Mouse (Mus musculus): ENCODE results near the gene Stard13.

The Stard13 gene

GRCm38 (mm10) chr5:151056255-151056919 lies 177.2 kb downstream of the Stard13 start:
- DNase-seq = no peak

GRCm38 (mm10) chr5:151055426-151056090 lies 178.1 kb downstream of the Stard13 start:
- no peak for DNase-seq

DNA sequence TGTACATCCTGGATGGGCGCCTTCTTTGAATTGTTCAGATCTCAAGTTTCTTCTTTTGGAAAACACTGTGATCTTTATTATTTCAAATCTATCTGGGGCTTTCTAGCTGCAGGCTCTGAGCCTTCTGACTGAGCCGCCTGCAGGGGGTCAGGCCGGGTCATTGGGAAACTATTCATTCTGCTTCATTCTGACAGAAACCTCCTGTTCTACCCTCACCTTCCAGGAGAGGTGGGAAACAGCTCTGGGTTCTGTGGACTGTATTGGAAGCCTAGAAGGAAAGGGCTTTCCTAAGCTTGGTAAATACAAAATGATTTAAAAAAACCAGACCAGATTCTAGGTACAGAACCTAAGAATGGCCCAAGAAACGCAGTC lies 178.9 kb downstream of the Stard13 start:
- DNase-seq = no peak

DNA sequence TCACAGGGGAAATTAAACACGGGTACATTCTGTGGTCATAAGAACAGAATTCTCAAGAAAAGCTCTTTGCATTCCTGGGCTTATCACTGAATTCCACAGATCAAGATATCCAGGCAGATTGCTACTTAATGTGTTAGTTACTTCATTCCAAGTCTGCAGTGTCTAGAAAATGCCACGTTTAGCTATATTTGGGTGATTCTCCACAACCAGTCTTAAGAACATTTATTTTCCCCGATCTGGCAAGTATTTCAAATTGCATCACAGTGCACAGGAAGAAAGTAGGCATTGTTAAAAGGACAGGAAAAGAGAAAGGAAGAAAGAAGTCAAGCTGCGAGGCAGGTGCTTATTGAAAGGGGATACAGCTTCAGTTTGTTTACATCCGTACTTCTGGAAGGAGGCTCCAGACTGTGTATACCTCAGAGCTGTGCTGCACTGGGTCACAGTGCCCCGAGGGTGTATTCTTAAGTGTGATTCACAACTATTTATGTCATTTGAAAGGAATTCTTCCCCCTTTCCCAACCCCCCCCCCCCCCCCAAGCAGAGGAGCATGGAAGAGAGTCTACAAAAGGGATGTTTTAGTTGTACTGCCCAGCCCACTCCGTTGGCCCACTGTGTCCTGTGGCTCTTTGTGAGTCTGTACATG lies 179.4 kb downstream of the Stard13 start:
- no peak for DNase-seq

GRCm38 (mm10) chr5:151053190-151053589 lies 180.4 kb downstream of the Stard13 start:
- no peak for DNase-seq

- no peak for DNase-seq
Measured at GRCm38 (mm10) chr5:151052331-151052730, 181.3 kb downstream of the Stard13 start.

DNA sequence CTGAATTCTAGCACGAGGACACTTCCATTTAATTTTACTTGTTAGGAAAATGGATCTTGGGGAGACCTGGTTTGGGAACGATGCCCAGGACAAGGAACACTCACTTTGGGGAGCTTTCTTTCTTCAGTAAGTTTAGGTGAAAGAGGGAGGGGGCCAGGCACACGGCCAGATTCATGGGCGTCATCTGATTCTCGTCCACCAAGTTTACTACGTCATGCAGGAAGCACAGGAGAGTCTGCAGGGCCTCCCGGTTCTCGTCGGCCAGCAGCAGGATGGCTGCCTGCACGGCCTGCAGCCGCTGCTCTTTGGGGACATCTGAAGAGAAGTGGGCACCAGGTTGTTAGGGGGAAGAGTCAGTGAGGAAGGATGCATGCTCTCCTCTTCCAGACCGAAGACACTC lies 186.1 kb downstream of the Stard13 start:
- no peak for DNase-seq

DNA sequence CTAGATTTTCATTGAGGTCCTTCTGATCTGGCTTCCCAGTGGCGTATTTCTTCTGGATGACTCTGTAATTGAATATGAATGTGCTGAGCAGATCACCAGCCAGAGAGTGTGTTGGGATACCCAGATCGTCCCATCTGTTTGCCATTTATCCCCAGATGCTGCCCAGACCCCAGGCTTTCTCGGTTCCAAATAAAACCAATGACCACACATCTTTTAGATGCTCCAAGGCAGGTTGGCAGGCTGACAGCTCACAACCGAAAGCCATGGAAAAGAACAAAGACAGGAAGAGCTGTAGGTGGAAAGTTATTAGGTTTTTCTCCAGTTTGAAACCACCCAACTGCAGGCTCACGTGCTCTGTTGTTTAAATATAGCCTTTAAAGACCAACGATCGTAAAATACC lies 186.7 kb downstream of the Stard13 start:
- DNase-seq = no peak

- DNase-seq = no peak
Measured at GRCm38 (mm10) chr5:151046131-151046530, 187.5 kb downstream of the Stard13 start.

DNA sequence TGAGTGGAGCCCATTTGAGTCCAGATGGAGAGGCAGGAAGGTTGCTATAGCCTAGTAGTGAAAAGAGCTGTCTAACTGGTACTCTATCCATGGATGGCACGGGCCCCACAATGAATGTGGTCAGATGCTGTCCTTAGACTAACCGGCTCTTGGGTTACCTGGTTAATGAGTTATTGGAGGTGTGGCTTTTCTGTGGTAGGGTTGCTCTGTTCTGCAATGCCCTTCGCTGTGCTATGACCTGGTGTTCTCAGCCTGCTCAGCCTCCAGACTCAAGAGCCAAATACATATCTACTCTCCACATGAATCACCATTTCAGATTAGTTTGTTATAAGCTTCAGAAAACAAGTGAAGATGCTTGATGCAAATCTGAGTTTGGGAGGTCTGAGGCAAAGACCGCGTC lies 190.7 kb downstream of the Stard13 start:
- DNase-seq = no peak

DNA sequence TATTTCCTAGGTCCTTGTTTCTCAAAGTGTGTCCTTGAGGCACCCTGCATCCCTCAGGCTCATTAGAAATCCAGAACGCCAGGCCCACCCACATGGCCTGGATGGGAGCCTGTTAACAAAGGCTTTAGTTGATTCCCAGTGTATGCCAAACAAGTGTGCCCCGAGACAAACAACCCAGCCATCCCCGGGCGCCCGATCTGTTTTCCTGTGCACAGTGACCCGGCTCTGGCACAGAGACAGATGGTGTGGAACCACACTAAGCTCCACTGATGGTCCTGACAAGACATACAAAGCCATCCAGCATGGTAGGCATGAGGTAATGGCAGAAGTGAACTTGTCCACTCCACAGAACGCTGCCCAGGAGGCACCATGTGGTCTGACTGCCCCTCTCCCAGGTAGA lies 195.8 kb downstream of the Stard13 start:
- no peak for DNase-seq

DNA sequence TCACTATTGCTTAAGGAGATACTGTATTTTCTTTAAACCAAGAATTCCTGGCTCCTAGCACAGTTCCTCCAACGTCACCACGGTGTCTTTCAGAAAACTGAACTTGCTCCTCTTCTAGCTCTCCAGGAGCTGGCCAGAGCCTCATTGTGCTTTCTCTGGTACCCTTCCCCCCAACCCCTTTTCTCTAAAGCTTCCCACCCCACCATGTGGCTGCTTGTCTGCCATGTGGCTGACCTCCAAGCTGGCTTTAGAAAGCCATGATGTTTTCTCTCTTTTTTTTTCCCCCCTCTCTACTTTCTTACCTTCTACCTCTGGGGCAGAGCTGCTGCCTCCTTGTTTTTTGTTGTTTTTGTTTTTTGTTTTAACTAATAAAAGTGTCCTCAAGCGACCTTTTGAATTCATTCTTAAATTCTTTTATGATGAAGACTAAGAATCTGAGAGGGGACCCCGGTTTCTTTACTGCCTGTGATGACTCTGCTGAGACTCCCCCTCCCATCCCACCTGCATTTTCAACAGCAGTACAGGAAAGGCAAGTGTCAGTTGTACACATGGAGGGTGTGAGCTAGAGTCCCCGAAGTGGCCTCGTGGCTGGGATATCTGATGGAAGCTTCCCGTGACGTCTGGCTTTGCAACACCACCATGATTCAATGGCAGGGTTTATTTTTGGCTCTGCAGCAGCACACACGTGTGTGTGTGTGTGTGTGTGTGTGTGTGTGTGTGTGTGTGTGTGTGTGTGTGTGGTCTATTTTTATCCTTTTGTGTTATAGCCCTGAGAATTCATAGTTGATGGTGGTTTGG lies 198.7 kb downstream of the Stard13 start:
- DNase-seq = no peak

DNA sequence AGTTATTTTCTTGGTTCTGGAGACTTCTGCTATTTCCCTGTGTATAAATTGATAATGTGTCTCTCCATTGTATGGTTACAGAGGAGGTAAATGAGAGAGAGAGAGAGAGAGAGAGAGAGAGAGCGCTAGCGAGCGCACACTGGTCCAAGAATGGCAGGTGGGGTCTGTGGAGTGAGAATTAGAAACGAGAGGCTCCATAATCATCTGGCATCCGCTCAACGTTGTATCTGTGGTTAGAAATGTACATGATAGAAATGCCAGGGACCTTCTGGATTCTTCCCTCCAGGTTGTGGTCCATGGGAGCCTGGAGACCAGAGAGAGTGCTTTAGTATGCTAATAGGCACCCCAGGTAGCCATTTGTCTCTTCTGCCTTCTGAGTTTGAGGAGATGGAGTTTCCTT lies 204.7 kb downstream of the Stard13 start:
- DNase-seq = no peak

- DNase-seq = no peak
Measured at GRCm38 (mm10) chr5:151027171-151027570, 206.5 kb downstream of the Stard13 start.

- DNase-seq = no peak
Measured at GRCm38 (mm10) chr5:151026069-151026468, 207.6 kb downstream of the Stard13 start.

DNA sequence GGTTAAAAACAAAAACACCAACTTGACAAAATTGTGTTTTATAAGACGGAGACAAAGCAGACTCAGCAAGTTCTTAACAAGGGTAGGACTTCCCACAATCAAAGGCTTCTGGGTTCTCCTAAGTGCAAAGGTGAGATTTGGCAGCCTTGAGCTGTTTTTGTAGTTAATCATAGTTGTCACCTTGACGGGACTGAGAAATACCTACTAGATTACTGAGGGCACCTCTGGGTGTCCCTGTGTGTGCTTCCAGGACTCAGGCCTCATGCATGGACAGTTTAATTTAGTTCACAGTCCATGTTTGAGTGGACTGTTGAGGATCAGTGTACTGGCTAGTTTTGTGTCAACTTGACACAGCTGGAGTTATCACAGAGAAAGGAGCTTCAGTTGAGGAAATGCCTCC lies 209.2 kb downstream of the Stard13 start:
- DNase-seq = no peak

DNA sequence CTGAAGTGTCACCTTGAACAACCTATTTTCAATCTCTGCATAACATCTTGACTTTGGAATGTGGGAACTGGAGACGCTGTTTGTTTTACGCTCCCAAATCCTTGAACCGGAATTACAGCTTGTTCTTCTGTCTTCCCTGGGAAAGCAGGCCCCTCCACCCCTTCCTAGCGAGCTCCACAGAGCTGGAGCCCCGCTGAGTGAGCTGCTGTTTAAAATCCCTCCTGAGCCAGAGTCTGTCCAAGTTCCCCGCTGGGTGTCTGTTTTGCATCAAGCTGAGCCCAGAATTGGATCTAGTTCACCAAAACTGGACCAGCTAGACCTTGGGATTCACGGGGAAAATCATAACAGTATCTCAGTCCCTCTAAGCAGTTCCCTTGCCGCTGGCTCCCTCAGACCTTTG lies 210.2 kb downstream of the Stard13 start:
- DNase-seq = no peak

DNA sequence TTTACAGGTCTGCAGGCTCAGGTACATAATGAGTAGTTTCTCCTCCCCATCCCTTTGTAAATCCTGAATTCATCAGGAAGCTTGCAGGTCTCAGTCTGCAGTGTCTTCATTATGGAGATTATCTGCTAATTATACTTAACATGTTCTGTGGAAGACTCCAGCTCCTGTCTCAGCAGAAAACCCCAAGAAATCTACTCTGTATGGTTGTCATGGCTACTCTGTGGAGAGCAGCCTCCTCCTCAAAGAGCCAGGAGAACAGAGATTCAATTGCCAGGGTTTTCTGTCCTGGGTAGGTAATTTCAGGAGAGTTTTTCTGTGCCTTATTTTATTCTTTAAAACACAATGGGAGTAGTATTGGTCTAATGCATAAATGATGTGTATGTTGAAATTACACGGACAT lies 210.7 kb downstream of the Stard13 start:
- DNase-seq = no peak

GRCm38 (mm10) chr5:151022026-151022425 lies 211.6 kb downstream of the Stard13 start:
- no peak for DNase-seq

GRCm38 (mm10) chr5:151020831-151021230 lies 212.8 kb downstream of the Stard13 start:
- no peak for DNase-seq

DNA sequence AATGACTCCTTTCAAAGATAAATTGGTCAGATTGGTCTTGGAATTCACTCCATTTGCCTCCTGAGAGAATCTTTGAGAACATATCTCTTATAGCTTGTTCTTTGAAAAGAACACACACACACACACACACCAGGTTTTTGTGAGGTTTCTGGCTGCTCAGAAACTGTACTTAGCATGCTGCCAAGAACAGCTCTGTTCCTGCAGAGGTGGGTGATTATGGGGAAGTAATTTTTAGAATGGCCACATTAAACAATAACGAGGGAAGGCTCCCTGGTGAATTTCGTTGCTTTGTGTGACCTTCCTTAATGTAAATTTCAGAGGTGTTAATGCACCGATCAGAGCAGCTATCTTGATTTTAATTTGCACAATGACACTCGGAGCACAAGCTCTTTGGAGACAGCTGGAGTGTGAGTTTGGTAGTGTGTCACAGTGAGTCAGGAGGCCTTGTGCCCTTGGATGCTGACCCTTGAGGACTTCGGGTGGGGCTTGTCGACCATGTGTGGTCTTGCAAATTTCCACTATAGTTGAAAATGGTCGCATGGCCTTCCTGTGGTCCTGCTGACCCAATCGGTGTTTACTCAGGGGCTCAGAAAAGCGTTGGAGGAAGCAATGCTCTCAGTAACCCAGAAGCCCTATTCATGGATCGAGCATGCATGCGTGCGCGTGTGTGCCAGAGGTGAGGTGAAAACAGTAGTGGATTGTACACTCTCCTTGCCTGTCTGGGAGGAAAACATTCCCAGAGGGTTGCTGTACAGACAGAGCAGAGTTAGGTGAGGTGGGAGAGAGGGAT lies 213.4 kb downstream of the Stard13 start:
- no peak for DNase-seq

DNA sequence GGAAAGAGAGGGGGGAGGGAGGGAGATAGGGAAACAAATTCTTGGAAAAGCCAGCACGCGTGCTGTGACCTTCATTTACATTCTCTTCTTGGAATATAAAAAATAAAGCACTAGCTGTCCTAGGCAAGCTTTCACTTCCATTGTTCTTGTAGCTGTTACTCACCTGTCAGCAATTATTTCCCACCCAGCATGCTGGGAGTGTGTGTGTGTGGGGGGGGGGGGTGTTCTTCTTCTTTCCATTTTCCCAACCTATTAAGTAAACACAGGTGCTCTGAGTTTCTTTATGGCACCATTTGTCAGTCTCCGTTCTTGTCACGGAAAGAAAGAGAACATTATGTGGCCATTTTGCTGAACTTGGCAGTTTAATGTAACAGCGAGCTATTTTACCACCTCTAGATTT lies 214.7 kb downstream of the Stard13 start:
- DNase-seq = no peak

- no peak for DNase-seq
Measured at GRCm38 (mm10) chr5:151018450-151018849, 215.2 kb downstream of the Stard13 start.
